Mouse (Mus musculus) megakaryocyte progenitor cell, adult 5-6 weeks (primary cell): ENCODE data around the gene Sept11. TPM values are rescaled to one million over a fixed set of nuclear protein-coding genes. Genes with fewer than 3 reads are reported as not detected.

ENCODE experiments used
- ATAC-seq: replicated peaks from 2 replicates; pipeline ENCODE4 v1.8.0; 2016; ENCODE audit warnings: mild to moderate bottlenecking, moderate TSS enrichment, inconsistent platforms; ENCODE audit not compliant: poor library complexity
- total RNA-seq, 2 experiments: library from RNA; stranded (forward) in 1 of 2; stranded (reverse) in 1 of 2; fragments of 157-497, 149-512 nt in 1 of 2; fragments of 200-1000 nt in 1 of 2; gene quantifications; 2 replicates each; pipeline versions ENCODE4 v1.2.3 to v1.2.4; 2015 to 2017

The Sept11 gene
- total RNA-seq, 2 experiments from 2014 or later, result 63.4 to 70.3 TPM

DNA sequence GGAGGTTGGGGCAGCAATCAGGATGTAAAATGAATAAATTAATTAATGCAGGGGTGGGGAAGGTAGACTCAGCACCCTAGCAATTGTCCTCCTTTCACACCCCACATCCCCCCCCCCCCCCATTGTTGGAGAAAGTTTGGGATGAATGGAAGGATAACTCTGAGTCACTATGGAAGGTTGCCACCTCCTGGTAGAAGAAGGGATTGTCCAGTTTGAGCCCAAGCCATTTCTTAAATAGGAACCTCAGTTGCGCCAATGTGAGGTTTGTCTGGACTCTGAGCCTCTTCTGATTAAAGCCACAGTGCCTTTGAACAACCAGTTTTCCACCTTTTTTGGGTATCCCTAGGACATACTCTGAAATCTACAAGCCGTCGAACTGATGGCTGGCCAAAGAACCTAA is 70.3 kb downstream of the Sept11 start:
- ATAC-seq, result peak; percentile 60; the same call in 1 of the 2 replicates

DNA sequence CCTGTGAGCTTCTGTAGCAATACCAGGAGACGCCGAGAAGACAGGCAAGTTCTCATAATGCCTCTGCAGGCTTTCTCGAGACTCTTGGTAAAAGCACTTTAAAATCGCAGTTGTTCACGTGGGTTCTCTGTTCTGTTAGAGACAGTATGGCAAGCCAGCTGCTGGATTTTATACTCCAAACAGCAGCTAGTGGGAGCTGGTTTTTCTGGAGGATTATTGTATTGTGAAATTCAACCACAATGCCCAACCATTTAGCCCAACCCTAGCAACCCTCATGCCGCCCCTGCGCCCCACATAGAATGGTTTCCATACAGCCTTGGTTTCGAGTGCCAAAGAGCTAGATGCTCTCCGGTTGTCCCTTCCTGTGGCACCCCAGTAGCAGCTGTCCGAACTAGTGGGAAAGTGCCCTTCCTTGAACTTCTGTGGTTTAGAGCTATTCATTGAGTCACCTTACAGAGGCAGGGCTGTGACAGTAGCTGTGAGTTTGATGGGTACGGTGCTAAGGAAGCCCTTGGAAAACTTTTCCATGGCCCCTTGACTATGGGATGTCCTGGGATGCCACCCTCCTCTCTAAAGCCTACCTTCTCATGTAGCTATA is 74.8 kb downstream of the Sept11 start:
- peak; percentile 79 for ATAC-seq

DNA sequence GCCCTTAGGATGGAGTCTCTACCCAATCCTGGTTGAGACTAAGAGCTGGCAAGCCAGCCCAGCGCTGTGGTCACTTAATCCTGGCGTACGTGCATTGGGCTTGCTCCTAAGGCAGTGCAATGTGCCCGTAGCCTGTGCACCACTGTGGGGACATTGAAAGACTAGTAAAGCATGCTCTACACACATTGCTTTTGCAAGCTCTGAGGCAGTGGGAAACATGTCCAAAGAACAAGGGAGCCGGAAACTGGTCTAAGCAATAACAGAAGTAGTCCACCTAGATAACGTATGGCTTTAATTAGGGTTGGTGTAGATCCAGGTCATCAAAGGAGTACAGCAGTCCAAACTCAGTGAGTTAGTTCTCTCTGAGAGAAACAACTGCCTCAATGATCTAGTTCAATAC is 75.4 kb downstream of the Sept11 start:
- ATAC-seq, result no peak

DNA sequence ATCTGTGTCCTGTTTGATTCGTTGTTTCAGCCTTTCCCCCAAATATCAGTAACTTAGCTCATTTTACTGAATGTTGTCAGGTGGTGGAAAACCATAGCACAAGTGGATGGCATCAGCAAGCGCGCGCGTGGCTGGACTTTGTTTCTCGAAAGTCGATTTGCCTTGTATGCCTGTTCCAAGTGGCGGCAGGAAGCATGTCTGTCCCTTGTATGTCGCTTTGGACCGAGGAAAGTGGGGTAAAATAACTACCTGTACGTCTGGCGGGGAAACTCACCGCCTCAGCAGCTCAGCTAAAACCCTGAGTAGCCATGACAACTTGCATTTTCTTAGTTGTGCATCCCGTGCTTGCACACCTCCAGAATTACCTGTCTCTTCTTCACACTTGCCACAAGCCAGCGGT is 78.2 kb downstream of the Sept11 start:
- no peak for ATAC-seq

DNA sequence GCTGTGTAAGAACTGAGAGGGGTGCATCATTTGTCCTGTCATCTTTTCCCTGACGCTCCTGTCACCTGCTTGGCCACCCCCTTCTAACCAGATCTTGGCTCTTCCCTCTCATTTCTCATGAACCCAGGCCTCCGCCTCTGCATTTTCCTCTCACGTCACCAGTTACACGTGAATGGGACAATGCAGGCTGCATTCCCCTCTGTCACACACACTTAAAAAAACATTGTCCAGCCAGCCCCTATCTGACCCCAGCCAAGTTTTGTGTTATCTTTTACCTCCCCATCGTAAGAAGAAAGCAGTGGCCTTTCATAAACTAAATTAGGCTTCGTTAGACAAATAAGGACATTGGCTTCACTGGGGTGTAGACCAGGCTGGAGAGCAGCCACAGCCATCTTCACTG is 79.3 kb downstream of the Sept11 start:
- no peak for ATAC-seq

DNA sequence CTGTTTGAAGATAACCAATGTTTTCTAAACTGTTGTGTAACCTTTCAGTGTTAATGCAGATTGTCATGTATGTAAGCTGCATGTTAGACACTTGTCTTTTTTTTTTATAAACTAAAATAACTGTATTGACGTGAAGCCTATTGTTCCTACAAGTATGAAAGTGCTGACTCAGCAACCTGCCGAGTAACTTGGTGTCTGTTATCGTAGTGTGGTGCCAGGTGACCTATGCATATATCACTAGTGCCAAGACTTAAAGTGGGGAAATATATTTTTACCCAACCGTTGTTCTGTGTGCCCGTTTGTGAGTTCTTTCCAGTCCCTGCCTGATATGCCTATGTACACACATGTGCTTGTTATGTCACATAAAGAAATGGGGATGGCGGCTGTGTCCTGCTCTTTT is 81.4 kb downstream of the Sept11 start:
- no peak for ATAC-seq

DNA sequence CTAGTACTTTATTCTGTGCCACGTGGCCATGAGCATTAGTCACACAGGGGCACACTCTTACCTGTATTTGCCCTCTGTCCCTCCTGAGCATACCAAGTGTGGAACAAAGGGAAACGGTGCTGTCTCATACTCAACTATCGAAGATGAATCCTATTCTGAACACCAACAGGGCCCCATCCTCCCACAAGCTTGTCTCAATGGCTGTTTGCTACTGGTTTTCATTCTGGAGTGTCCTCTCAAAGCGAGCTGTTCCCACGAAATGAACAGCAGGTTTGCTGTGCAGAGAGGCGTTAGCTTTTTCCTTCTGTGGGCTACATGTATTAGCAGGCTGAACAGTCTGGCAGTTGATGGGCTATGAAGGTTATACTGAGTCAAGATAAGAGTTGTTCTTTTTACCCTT is 85.4 kb downstream of the Sept11 start:
- ATAC-seq, result no peak

DNA sequence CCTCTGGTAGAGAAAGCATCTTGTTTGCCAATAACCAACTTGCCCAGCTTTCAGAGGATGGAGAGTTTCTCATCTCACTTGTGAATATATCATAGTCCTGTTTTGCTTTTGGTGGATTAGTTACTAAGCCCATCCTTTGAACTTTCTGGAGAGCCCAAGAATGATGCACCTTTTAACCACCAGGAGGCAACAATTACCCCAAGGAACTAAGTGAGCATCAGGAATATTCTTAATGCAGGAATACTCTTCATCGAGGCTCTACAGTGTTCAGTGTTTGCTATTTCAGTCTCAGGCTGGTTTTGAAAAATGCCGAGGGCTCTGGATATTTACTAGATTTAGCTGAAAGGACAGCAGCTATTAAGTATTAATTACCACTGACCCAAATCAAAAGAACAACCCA is 87.0 kb downstream of the Sept11 start:
- peak; percentile 55; the same call in 1 of the 2 replicates for ATAC-seq

DNA sequence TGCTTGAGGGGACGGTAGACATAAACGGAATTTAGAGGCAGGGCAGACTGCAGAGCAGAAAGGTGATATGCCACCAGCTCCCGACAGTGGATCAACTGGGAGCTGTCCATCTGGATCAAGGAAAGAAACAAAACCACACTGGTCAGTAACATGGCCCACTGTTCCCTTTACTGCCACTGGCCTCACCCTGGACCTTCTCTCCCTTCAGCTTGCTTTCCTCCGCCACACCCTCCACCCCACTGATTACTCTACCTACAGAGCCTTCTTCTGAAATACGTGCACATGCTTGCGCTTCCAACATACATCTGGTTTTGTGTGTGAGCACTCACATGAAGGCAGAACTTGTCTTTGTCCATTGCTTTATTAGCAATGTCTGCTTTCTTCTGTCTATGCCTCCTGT is 90.1 kb downstream of the Sept11 start:
- ATAC-seq, result no peak

DNA sequence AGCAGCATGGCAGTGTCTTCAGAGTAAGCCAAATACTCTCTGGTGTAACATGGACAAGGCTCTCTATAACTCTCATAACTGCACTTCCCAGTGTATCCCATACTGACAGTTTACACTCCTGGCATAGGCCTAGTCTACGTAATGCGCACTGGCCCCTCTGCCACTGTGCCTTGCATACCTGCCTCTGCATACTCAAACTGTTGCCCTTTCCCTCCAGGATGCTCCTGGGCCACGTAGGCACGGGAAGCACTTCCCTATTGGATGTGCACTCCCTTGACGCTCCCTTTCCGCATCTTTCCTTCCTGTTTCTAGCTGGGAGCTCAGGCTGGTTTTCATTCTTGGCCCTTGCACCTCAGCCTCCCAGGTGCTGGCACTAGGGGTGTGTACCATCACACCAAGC is 91.3 kb downstream of the Sept11 start:
- ATAC-seq, result no peak

DNA sequence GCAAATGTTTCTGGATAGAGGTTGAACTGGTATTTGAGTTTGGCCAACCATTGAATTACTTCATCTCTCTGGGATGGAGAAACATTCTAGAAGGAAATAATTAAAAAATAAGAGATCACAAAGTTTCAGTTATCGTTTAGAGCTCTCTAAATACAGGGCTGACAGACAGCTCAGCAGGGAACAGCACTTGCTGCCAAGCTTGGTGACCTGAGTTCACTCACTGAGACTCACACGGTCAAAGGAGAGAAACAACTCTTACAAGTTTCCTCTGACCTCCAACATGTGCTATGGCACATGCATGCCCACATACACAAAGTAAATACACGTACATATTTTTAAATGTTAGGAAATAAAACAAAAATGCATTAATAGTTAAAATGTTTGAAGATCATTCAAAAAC is 96.4 kb downstream of the Sept11 start:
- no peak for ATAC-seq

DNA sequence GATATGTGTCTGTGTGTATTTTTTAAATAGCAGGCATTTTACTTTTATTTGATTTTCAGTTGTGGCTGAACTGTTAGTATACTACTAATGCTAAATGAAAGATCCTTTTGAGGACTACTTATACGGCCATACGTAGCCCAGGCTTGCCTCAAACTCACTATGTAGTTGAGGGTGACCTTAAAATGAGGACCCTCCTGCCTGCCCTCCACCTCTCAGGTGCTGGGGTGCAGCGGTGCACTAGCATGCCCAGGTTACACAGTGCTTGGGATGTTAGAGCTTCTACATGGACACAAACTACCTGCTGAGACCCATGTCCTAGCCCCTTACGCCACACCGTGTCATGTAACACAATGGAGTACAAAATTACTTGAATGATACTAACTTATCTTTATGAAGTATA is 97.2 kb downstream of the Sept11 start:
- ATAC-seq, result no peak

DNA sequence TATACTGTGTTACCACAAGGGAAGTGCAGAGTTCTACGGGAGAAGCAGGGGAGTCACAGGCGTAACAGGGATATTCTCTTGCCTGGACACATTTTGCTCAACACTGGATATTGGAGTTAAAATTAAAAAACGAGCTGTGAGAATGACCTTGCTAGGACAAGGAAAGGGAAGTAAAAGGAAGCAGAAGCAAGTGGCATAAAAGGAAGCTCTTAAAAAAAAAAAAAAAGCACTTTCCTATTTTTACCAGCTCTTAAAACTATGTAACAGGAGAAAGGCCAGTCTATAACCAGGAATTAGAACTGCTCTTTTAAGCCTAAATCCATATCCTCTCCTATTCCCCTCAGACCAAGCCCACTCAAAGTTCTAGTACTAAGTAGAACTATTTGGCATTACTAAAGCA is 105.0 kb downstream of the Sept11 start:
- no peak for ATAC-seq

DNA sequence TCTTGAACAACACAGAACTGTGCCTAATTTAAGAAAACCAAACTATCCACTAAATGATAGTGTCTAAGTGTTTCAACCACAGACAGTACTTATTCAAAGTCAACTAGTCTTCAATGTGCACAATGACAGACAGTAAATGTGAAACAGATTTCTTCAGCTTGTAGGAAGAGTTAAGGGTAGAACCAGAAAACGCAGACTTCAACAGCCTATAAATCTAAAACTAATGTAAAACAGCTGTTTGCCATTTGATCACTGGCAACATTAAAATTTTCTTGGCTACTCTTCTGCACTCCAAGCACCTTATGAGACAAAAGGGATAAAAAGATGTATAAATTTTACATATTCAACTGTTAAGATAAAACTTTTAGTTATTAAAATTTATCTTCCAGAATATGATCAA is 107.9 kb downstream of the Sept11 start:
- ATAC-seq, result no peak

DNA sequence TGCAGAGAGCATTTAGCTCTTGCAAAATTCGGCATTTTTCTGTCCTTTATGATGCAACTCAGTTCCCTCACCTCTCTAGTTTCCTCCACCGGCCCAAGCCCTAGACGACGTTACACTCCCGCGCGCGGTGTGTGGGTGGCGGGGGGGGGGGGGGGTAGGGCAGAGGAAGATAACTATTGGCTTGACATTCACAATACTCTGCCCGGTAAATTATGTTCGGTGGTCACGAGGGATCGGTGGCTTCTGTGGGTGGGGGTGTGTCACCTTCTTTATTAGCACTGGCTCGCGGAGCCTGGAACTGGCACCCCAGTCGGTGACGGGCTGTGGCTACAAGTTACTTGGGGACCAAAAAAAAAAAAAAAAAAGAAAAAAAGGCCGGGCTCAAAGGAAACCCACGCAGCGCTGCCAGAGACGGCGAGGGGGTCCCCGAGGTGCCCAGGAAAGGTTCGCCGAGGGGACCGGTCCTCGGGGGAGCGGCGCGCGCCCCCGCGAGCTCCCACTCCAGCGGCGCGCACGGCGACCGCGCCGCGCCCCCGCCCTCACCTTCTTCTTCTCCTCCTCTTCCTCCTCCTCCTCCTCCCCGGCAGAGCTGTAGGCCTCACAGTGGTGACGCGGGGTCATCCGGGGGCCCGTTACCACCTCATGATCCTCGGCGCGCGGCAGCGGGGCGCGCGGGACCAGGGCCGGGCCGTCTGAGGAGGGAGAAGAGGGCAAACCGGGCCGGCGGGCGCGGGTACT is 112.3 kb downstream of the Sept11 start:
- ATAC-seq, result peak; percentile 56

DNA sequence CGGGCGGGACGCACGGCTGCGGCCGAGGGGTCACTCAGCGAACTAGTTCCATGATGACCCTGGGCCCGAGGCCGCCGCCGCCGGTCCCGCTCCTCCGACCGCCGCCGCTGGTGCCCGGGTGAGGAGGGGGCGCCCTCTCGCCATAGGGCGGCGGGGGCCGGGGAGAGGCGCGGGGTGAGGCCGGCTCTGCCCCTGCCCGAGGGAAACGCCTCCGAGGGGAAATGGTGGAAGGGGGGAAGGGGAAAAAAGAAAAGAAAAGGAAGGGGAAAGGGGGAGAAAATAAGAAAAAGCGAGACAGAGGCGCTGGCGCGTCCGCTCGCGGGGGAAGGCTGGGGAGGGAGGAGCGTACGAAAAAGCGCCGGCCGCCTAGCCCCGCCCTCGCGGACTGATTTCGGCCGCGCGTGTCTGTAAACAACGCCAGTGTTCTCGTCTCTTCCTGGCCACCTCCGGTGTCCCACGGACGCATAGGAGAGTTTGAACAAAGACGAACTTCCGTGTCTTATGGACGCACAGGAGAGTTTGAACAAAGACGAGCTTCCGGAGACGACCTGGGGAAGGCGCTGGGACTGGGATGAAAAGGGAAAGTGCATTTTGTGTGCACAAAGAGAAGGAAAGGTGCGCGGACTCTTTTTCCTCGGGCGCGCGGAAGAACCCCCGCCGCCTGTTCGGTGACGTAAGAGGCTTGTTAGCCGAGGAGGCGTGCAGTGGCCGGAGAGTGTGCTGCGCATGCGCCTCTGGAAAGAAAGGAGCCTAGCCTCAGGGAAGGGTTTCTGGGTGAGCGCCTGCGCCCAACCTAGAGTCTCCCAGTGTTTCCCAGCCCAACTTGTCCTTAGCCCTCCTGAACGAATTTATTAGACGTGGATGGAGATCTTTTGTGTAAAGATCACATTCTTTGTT is 113.1 kb downstream of the Sept11 start, which contains the start of the genes Ccni and 2010109A12Rik:
Gene Ccni (minus strand): TSS at position 387 of the 897 bp plus-strand sequence.
Gene 2010109A12Rik (plus strand): TSS at position 410 of the 897 bp plus-strand sequence.
- peak; percentile 85 for ATAC-seq

DNA sequence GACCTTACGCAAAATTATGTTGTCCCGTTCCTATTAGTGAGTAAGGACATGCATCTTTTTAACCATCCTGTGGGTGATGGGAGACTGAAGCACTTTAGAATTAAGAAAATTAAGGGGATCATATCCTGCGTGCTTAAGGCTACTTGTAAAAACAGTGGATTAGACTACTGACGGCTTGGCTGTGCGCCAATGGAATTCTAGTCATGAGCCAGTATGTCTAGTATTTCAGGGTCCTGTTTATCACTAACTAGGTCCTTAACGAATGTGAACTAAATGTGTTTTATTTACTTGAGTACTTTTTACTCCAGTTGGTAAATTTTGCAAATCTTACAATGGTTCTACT is 113.7 kb downstream of the Sept11 start:
- no peak; the same call in 1 of the 2 replicates for ATAC-seq

DNA sequence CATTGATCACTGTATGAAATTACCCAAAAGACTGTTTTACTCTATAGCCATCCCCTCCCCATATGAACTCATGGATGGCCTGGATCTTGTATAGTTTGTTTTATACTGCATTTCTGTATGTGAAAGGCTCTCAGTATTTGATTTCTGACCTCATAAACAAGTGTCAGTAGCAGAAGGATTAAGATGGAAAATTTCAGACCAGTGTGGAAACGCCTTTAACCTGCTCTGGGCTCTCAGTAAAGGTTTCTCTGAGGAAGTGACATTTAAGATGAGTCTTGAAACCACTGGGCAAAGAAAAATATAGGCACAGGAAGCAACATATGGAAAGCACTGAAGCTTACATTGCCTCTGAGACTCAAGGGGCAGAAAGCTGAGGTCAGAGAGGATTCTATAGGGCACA is 114.3 kb downstream of the Sept11 start:
- ATAC-seq, result no peak

DNA sequence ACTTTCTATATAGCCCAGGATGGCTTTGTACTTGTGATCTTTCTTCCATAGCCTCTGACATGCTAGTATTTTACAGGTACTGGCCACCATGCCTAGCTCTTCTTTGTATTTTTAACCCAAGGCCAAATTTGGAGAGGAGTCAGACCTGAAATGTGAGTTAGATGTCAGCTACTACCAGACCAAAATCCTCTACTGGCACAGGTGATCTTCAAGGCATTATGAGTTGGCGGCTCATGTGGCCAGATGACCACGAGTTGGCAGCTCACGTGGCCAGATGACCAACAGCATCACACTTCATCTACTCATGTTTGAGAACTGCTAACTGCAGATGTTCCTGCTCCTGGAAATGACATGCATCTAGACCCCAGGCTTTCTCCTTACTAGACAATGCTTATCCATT is 125.1 kb downstream of the Sept11 start:
- no peak for ATAC-seq

DNA sequence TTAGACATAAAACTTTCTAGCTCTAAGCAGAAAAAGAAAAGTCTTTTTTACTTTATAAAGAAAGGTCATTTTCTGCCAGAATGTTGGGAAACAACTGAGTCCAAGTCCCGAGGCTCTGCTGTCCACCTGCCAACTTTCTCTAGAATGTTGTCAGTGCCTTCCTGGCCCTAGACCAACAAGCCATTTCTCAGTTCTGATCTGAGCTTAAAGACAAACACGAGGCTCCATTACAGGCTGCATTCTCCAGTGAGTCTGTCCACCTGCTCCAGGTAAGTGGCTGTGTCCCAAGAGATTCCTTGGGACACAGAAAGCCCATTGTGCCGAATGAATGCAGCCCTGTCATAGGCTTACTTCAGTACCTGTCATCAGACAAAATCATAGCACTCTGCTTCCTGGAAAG is 128.4 kb downstream of the Sept11 start:
- no peak for ATAC-seq

DNA sequence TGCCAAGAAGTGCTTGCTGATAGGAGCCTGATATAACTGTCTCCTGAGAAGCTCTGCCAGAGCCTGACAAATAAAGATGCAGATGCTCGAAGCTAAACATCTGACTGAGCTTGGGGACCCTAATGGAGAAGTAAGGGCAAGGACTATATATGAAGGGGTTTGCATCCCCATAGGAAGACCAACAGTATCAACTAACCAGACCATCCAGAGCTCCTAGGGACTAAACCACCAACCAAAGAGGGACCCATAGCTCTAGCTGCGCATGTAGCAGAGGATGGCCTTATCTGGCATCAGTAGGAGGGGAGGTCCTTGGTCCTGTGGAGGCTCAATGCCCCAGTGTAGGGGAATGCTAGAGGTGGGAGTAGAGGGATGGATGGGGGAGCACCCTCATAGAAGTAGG is 131.3 kb downstream of the Sept11 start:
- ATAC-seq, result no peak
